Mouse (Mus musculus) monocyte, adult 2 months (primary cell): Measurements from ENCODE around the gene Gltpd2.

ENCODE experiments used
- DNase-seq, 2 experiments: peaks; one replicate each; pipeline ENCODE4 v3.0.0; 2022; ENCODE audit warnings: low spot score in 2 of 2, low read depth in 1 of 2

Gene Gltpd2

GRCm38 (mm10) chr11:70562995-70563469 lies 44.0 kb downstream of the Gltpd2 start:
- DNase-seq: no peak

- DNase-seq: no peak
Observed at GRCm38 (mm10) chr11:70563470-70564275, 44.7 kb downstream of the Gltpd2 start.

- DNase-seq: no peak
Observed at GRCm38 (mm10) chr11:70564276-70564873, 45.4 kb downstream of the Gltpd2 start.

- DNase-seq: no peak
Observed at GRCm38 (mm10) chr11:70566586-70566985, 47.6 kb downstream of the Gltpd2 start.
